Mouse (Mus musculus) fat pad, adult 2 months (tissue): ENCODE results near the gene L3mbtl3.
A peak's percentile ranks its signal among the peaks of the same experiment; 100 is the strongest.

Experiments
- DNase-seq: peaks from one replicate; pipeline ENCODE4 v3.0.0-alpha.2; 2011; ENCODE audit warnings: low read depth, low spot score; ENCODE audit errors: extremely low read depth

The L3mbtl3 gene

GRCm38 (mm10) chr10:26375790-26376545 is at the start of gene L3mbtl3:
L3mbtl3 (minus strand) TSS chr10:26375971.
- no peak for DNase-seq

GRCm38 (mm10) chr10:26421168-26421567 is 45.4 kb upstream of the L3mbtl3 start:
- DNase-seq, result no peak

DNA sequence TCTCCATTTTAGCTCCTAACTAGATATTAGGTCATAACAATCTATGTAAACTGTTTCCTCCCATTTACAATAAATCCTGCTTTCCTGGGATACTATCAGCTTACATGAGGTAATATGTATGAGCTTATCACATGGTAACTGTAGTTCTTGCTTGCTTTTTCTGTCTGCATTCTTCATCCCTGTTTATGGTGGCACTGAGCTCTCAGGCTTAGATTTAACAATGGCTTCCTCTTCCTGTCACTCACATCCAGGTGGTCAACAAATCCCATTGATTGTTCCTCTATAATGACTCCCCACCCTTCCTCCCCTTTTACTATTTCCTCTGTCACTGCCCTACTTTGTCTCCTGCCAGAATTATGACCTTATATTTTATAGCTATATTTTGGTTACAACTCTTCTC is 12.9 kb upstream of the L3mbtl3 start:
- no peak for DNase-seq

GRCm38 (mm10) chr10:26377332-26377602 is 1.5 kb upstream of the L3mbtl3 start:
- no peak for DNase-seq

DNA sequence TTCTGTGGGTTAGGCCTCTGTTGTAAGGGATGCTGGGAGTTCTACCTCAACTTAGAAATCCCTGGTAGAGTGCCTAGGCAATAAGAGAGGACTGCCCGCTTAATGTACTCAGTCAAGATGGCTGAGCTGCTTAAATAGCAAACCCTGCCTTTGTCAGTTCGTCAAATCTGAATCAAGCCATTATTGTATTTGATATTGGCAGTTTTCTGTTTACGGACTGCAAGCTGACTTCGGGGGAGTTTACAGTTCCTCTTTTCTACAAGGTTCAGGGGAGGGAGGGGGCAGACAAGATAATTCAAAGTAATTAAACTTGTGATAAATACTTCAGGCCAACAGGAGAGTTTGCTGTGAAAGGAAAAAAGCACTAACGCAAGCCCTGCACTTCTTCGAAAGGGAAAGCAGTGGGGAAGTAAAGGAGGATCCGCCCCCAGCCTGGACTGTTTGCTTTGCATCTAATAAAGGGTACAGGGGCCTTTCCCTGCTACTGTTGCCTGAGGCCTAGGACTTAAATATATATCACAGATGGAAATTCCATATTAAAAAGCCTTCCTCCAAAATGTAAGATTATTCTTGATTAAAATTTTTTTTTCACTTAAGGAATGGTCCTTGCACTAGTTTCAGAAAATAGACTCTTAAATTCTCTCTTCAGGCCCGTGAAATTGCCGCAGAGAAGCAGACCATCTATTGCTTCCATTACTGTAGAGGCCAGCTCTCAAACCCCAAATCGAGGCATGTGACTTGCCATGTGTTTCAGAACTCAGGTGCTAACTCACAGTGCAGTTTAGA is 968 bp upstream of the L3mbtl3 start:
- no peak for DNase-seq

- no peak for DNase-seq
Observed at GRCm38 (mm10) chr10:26375351-26375751, 420 bp downstream of the L3mbtl3 start.

GRCm38 (mm10) chr10:26374436-26375311 is 1.1 kb downstream of the L3mbtl3 start:
- no peak for DNase-seq

GRCm38 (mm10) chr10:26373951-26374435 is 1.8 kb downstream of the L3mbtl3 start:
- no peak for DNase-seq

DNA sequence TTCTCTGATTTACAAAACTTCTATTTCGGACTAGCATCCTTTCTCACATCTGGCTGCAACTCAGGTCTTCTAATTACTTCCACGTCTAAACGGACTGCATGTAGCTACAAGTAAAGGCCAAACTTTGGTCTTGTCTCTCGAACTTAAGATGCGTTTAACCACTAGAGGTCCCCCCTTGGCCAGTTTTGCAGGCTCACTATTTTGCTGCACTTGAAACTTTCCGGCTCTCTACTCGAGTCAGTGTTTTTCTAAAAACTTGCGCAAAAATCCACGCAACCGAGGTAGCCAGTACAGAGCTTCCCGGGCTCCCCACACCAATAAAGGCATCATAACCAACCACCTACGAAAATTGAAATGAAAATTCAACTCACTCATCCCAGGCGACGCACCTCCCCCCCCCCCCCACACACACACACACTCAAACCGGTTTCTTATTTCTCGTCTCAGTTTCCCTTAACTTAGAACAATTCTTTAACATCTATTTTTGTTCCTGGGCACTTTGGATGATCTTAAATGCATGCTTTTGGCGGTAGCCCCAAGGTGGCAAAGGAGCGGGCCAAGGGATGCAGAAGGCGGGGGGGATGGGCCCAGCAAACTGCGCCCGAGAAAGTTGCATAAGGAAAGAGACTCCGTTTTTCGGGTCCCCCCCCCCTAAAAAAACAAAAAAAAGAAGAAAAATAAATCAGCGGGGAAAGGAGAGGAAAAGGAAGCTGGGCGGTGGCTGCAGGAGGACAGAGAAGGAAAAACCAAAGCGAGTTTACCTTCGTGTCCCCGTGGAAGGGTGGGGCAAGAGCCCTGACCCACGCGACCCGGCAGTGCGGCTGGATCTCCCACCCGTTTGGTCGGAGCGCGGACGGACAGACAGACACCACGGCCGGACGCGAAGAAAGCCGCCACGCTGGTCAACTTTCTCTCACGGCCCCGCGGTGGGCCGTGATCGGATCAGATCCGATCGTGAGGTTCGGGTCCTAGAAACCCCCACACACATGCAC is 2.5 kb downstream of the L3mbtl3 start:
- DNase-seq, result peak; percentile 55

DNA sequence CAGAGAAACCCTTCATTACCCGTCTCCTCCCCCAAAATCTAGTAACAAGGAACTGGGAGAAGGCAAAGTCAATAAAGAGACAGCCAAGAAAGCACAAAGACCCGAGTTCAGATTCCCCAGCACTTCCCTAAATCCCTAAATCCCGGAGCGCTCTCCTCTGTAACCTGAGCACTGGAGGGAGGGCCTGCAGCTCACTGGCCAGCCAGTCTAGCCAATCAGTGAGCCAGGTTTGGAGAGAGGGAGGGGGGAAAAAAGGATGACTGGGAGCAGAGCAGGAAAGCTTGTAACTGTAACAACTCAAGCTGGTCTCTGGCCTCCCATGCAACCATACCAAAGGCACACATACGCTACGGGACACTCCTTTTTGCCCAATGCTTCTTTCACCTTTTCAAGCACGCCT is 4.4 kb downstream of the L3mbtl3 start:
- DNase-seq, result no peak

- no peak for DNase-seq
Observed at GRCm38 (mm10) chr10:26364942-26365341, 10.8 kb downstream of the L3mbtl3 start.

DNA sequence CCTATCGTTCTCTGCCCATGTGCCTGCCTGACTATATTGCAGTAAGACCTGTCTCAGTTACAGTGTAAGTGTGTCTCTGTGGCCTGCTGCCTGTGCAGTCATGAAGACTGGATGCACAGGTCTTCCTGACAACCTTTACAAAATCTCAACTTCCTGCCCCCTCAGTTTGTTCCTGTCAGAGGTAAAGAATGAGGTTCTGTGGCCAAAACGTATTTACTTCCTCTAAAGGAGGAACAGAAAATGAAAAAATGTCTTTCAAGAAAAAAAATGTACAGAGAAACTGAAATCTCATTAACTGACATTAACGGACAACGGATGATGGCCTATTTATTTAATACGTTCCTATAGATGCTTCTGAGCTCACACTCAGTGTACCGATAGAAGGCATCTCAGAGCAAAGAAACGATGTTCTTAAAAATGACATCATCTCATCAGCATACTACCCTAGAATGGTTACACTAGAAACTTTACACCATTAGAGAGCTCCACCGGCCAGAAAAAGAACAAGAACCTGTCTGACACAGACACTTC is 11.4 kb downstream of the L3mbtl3 start:
- DNase-seq, result no peak

DNA sequence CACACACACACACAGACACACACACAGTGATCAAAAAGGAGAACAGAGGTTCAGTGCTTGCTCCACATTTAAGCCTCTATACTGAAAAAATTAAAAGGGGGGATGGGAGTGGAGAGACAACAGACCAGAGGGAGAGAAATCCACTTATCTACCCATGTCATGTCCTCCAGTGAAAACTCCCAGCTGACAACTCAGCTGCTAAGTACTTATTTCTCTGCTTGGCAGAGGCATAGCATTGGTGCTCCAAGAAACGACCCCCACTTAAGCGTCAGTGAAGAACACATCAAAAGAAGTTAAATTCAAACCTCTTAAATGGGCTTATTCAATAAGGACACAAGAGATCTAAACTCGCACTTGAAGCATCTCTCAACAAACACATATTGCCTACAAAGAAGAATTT is 12.2 kb downstream of the L3mbtl3 start:
- no peak for DNase-seq

GRCm38 (mm10) chr10:26358798-26359197 is 17.0 kb downstream of the L3mbtl3 start:
- no peak for DNase-seq

DNA sequence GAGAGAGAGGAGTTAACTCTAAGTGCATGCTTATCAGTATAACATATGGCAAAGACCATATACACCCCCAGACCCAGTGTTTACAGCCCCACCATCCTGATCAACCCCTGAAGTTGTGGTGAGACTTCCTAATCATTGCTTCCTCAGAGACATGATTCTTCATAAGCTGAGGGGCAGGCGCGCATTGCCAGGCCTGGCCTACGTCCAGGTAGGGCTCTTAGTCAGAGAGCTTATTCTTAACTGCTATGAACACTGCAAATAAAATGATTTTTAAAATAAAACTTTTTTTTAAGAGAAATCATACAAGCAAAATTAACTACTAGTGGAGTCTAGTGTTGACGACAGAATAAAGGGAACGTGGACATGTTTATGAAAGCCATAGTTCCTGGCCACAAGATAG is 17.5 kb downstream of the L3mbtl3 start:
- no peak for DNase-seq

- no peak for DNase-seq
Observed at GRCm38 (mm10) chr10:26353781-26354180, 22.0 kb downstream of the L3mbtl3 start.

GRCm38 (mm10) chr10:26351129-26351738 is 24.5 kb downstream of the L3mbtl3 start:
- no peak for DNase-seq

GRCm38 (mm10) chr10:26350153-26350552 is 25.6 kb downstream of the L3mbtl3 start:
- DNase-seq, result no peak

- DNase-seq, result no peak
Observed at GRCm38 (mm10) chr10:26347614-26348013, 28.2 kb downstream of the L3mbtl3 start.

DNA sequence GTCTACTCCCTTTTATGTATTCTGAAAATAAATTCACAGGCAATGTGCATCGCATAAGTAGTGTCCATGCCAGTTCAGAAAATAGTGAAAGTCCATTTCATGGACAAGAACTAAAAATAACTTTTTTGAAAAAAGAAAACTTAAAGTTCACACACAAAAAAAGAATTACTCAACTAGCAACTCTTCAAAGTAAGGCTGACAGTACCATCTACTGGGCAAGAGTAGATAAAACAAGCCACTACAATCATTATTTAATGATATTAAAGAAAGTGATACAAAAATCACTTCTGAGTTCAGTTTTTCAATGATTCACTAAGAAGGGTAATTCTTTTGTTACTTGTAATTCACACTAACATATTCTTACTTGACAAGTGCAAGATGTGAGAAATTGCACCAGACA is 29.9 kb downstream of the L3mbtl3 start:
- DNase-seq, result no peak
